Mouse (Mus musculus) intestine, embryonic 14.5 days (tissue): ENCODE data around the gene Agpat2. TPM values are rescaled to one million over a fixed set of nuclear protein-coding genes. Genes with fewer than 3 reads are reported as not detected.

Experiments
- ATAC-seq: fragments of 200-750 bp; cut with Nextera tagmentation; replicated peaks from 2 replicates; pipeline ENCODE4 v1.8.0; 2017; ENCODE audit warnings: low read depth, moderate number of reproducible peaks, moderate TSS enrichment, moderate library complexity; ENCODE audit not compliant: low FRiP score, low TSS enrichment
- DNase-seq: peaks from one replicate; pipeline ENCODE4 v3.0.0-alpha.2; 2018; ENCODE audit warnings: low spot score
- H3K27ac ChIP-seq: fragments of 300-500 bp; sonication (generic); 2 replicates; pipeline ENCODE4 v1.5.1; 2014; ENCODE audit warnings: low read depth, mild to moderate bottlenecking, control low read depth
- H3K27me3 ChIP-seq: fragments of 300-500 bp; sonication (generic); replicated peaks from 2 replicates; pipeline ENCODE4 v1.6.1; 2014; ENCODE audit warnings: low read length, control low read depth; ENCODE audit not compliant: control insufficient read depth, insufficient read depth
- H3K36me3 ChIP-seq: fragments of 300-500 bp; sonication (generic); 2 replicates; pipeline ENCODE4 v1.6.1; 2014; ENCODE audit warnings: low read length, control low read depth; ENCODE audit not compliant: control insufficient read depth, insufficient read depth
- H3K4me1 ChIP-seq: fragments of 300-500 bp; sonication (generic); replicated peaks from 2 replicates; pipeline ENCODE4 v1.6.1; 2014; ENCODE audit warnings: low read length, control low read depth, mixed read lengths; ENCODE audit not compliant: control insufficient read depth, insufficient read depth
- H3K4me2 ChIP-seq: fragments of 300-500 bp; sonication (generic); 2 replicates; pipeline ENCODE4 v1.6.1; 2014; ENCODE audit warnings: low read length
- H3K4me3 ChIP-seq: fragments of 300-500 bp; sonication (generic); 2 replicates; pipeline ENCODE4 v1.5.1; 2014; ENCODE audit warnings: low read depth, low read length, control low read depth, mixed read lengths
- H3K9ac ChIP-seq: fragments of 300-500 bp; sonication (generic); 2 replicates; pipeline ENCODE4 v1.6.1; 2014; ENCODE audit warnings: mild to moderate bottlenecking, low read length
- H3K9me3 ChIP-seq: fragments of 300-500 bp; sonication (generic); 2 replicates; pipeline ENCODE4 v1.6.1; 2016; ENCODE audit warnings: low read length, control low read depth; ENCODE audit not compliant: control insufficient read depth
- WGBS: fragments of 180-500 bp; shearing (Covaris S2); extraction: QIAGEN DNeasy Blood & Tissue Kit; methylation state at CpG from one replicate; pipeline ENCODE4 v1.1.7; 2014; 5-methylcytosine and 5-hydroxymethylcytosine counted together
- polyA plus RNA-seq: library from polyadenylated mRNA; unstranded; fragments of >200 nt; fragmentation: Nextera tagmentation; extraction: Ambion mirVana; gene quantifications from 2 replicates; pipeline ENCODE4 v1.2.1, GENCODE M21; 2014

The Agpat2 gene
- polyA plus RNA-seq, 1 experiment from 2014 or later, result 53.8 TPM

GRCm38 (mm10) chr2:26605331-26605730 is 1.1 kb upstream of the Agpat2 start:
- DNase-seq, result no peak
- WGBS, result 83% methylated on average over 8 of the region's 8 CpGs
- no peak overlapping the region for H3K27ac ChIP-seq
- no peak overlapping the region for H3K9ac ChIP-seq
- H3K27me3 ChIP-seq, result no peaks in the 10 kb centered on the region
- ATAC-seq, result no peak
- H3K4me2 ChIP-seq, result no peak overlapping the region
- peaks cover 24% of the 10 kb centered on the region for H3K4me1 ChIP-seq
- H3K9me3 ChIP-seq, result no peaks in the 10 kb centered on the region
- no peaks in the 10 kb centered on the region for H3K36me3 ChIP-seq
- no peak overlapping the region for H3K4me3 ChIP-seq

- Histone ChIP-seq H3K9me3 (no peaks in the 10 kb centered on the region), H3K9ac (peak overlapping the region; percentile 79), H3K4me3 (peak overlapping the region; percentile 70), H3K4me2 (peak overlapping the region; percentile 78), H3K4me1 (peaks cover 24% of the 10 kb centered on the region), H3K27ac (peak overlapping the region; percentile 85; the same call in 1 of the 2 replicates), H3K27me3 (no peaks in the 10 kb centered on the region), H3K36me3 (no peaks in the 10 kb centered on the region)
- 7% methylated on average over 6 of the region's 6 CpGs for WGBS
- no peak for ATAC-seq
- DNase-seq, result no peak
Observed at GRCm38 (mm10) chr2:26603159-26603558, 1.1 kb downstream of the Agpat2 start.

GRCm38 (mm10) chr2:26602631-26603030 is 1.6 kb downstream of the Agpat2 start:
- H3K4me1 ChIP-seq, result peaks cover 23% of the 10 kb centered on the region

GRCm38 (mm10) chr2:26601595-26601994 is 2.6 kb downstream of the Agpat2 start:
- H3K27ac ChIP-seq, result no peak overlapping the region

More at GRCm38 (mm10) chr2:26602631-26603030, 1.6 kb downstream of the Agpat2 start:
- no peak overlapping the region for H3K27ac ChIP-seq
- ATAC-seq, result no peak
- H3K9me3 ChIP-seq, result no peaks in the 10 kb centered on the region
- peak overlapping the region; percentile 70; the same call in 1 of the 2 replicates for H3K4me3 ChIP-seq
- no peak for DNase-seq
- no peaks in the 10 kb centered on the region for H3K36me3 ChIP-seq
- H3K9ac ChIP-seq, result no peak overlapping the region
- peak overlapping the region; percentile 78 for H3K4me2 ChIP-seq
- 79% methylated on average over 5 of the region's 5 CpGs for WGBS
- H3K27me3 ChIP-seq, result no peaks in the 10 kb centered on the region

GRCm38 (mm10) chr2:26600664-26601063 is 3.6 kb downstream of the Agpat2 start:
- no peaks in the 10 kb centered on the region for H3K36me3 ChIP-seq
- no peak overlapping the region for H3K4me3 ChIP-seq
- 88% methylated on average over 2 of the region's 2 CpGs for WGBS
- no peak overlapping the region for H3K27ac ChIP-seq
- no peak for DNase-seq
- no peak overlapping the region for H3K4me2 ChIP-seq
- H3K9ac ChIP-seq, result no peak overlapping the region
- no peaks in the 10 kb centered on the region for H3K9me3 ChIP-seq
- peaks cover 7% of the 10 kb centered on the region; the same call in 1 of the 2 replicates for H3K4me1 ChIP-seq
- no peaks in the 10 kb centered on the region for H3K27me3 ChIP-seq
- ATAC-seq, result no peak

More at GRCm38 (mm10) chr2:26601595-26601994, 2.6 kb downstream of the Agpat2 start:
- Histone ChIP-seq H3K27me3 (no peaks in the 10 kb centered on the region), H3K36me3 (no peaks in the 10 kb centered on the region), H3K9me3 (no peaks in the 10 kb centered on the region), H3K4me1 (peaks cover 13% of the 10 kb centered on the region), H3K9ac (no peak overlapping the region), H3K4me3 (no peak overlapping the region), H3K4me2 (no peak overlapping the region)
- 80% methylated on average over 1 of the region's 1 CpGs for WGBS
- DNase-seq (no peak), ATAC-seq (no peak)

- Histone ChIP-seq H3K27me3 (no peaks in the 10 kb centered on the region), H3K4me2 (no peak overlapping the region), H3K27ac (no peak overlapping the region), H3K9me3 (no peaks in the 10 kb centered on the region), H3K4me3 (no peak overlapping the region), H3K36me3 (peaks cover 4% of the 10 kb centered on the region; the same call in 1 of the 2 replicates), H3K4me1 (peaks cover 7% of the 10 kb centered on the region; the same call in 1 of the 2 replicates), H3K9ac (no peak overlapping the region)
- ATAC-seq (no peak), DNase-seq (no peak)
- 80% methylated on average over 4 of the region's 4 CpGs for WGBS
Observed at GRCm38 (mm10) chr2:26599965-26600364, 4.3 kb downstream of the Agpat2 start.

GRCm38 (mm10) chr2:26598462-26598861 is 5.8 kb downstream of the Agpat2 start:
- Histone ChIP-seq H3K4me3 (no peak overlapping the region), H3K4me2 (no peak overlapping the region), H3K9me3 (no peaks in the 10 kb centered on the region), H3K27ac (no peak overlapping the region), H3K9ac (no peak overlapping the region), H3K36me3 (peaks cover 14% of the 10 kb centered on the region), H3K4me1 (peaks cover 7% of the 10 kb centered on the region; the same call in 1 of the 2 replicates), H3K27me3 (no peaks in the 10 kb centered on the region)
- DNase-seq, result no peak
- no peak for ATAC-seq
- WGBS, result 73% methylated on average over 3 of the region's 3 CpGs

GRCm38 (mm10) chr2:26597810-26598209 is 6.4 kb downstream of the Agpat2 start:
- H3K4me1 ChIP-seq, result 0 out of 2 replicates have a peak, but pooled peaks cover under 1% of the 10 kb centered on the region
- H3K9me3 ChIP-seq, result no peaks in the 10 kb centered on the region
- DNase-seq (no peak), ATAC-seq (no peak)
- H3K27me3 ChIP-seq, result no peaks in the 10 kb centered on the region
- peaks cover 21% of the 10 kb centered on the region for H3K36me3 ChIP-seq
- no peak overlapping the region for H3K27ac ChIP-seq
- 86% methylated on average over 2 of the region's 2 CpGs for WGBS
- H3K9ac ChIP-seq, result no peak overlapping the region
- H3K4me2 ChIP-seq, result no peak overlapping the region
- no peak overlapping the region for H3K4me3 ChIP-seq

GRCm38 (mm10) chr2:26596898-26597297 is 7.3 kb downstream of the Agpat2 start:
- no peak overlapping the region for H3K9ac ChIP-seq
- no peaks in the 10 kb centered on the region for H3K9me3 ChIP-seq
- no peak overlapping the region for H3K4me2 ChIP-seq
- H3K27ac ChIP-seq, result no peak overlapping the region
- no peak for ATAC-seq
- H3K27me3 ChIP-seq, result no peaks in the 10 kb centered on the region
- peaks cover 27% of the 10 kb centered on the region for H3K36me3 ChIP-seq
- 86% methylated on average over 3 of the region's 3 CpGs for WGBS
- no peak overlapping the region for H3K4me3 ChIP-seq
- no peak for DNase-seq
- H3K4me1 ChIP-seq, result no peaks in the 10 kb centered on the region
